Mouse (Mus musculus) left cerebral cortex, adult 11 months (tissue): Measurements from ENCODE around the gene Crisp4.

ENCODE experiments used
- DNase-seq: peaks from one replicate; pipeline ENCODE4 v3.0.0; 2022; ENCODE audit warnings: low spot score

Gene Crisp4

GRCm38 (mm10) chr1:18145802-18146201, at the start of gene Crisp4:
TSS of gene Crisp4 (minus strand) at chr1:18145902.
- DNase-seq, result no peak

- no peak for DNase-seq
Observed at GRCm38 (mm10) chr1:18191719-18192118, 46.0 kb upstream of the Crisp4 start.

GRCm38 (mm10) chr1:18190714-18191712, 45.3 kb upstream of the Crisp4 start:
- no peak for DNase-seq

- peak; percentile 1 for DNase-seq
Observed at GRCm38 (mm10) chr1:18181167-18181566, 35.5 kb upstream of the Crisp4 start.

DNA sequence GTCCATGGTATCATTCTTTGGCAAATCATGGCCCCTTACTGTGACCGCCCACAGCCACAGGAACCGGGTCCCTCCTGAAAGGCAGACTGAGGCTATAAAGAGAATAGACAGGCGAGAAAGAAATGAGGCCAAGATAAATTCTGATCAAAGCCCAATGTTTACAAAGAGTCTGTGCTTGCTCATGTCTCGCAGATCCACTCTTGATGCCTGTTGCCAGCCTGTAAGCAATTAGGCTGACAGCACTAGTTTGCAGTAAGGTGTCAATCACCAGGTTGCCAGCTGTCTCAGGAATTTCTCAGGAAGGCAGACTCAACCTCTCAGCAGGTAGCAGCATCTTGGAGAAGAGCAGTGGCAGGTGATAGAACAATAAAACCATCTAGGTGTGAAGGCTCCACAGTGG, 24.9 kb upstream of the Crisp4 start:
- no peak for DNase-seq

DNA sequence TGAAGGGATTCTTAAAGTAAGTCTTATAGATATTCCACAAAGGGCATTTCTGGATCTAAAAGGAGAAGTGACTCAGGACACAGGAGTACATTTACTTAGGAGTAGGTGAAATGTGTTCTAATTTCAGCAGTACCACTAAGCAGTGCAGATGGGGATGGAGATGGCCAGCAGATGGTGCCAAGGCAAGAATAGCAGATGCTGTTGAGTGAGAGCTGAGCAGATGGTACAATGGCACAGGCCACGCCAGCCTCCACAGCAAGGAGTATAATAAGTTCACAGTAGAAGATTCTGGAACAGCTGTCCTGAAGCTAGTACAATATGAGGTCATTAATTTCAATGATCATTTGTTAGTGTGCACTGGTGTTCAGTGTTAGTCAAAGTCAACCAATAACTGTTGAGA, 22.6 kb upstream of the Crisp4 start:
- peak; percentile 57 for DNase-seq

DNA sequence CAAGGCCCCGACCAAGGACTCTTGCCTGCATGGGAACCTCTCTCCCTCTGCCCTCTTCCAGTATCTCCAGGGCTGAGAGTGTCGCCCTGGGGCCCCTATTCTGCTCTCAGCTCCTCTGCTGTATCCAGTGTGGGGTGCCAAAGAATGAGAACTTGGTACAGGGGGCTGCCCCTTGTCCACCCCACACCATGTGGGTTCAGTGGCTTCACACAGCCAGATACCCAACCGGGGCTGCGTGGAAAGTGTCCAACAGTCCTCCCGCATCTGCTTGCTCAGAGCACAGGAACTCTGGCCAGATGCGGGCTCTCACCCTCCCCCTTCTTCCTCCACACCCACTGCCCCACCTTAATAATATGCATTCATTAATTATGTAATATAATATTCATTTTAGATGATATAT, 13.4 kb upstream of the Crisp4 start:
- no peak for DNase-seq

- no peak for DNase-seq
Observed at GRCm38 (mm10) chr1:18148211-18148610, 2.5 kb upstream of the Crisp4 start.

- no peak for DNase-seq
Observed at GRCm38 (mm10) chr1:18131691-18132090, 14.0 kb downstream of the Crisp4 start.

GRCm38 (mm10) chr1:18129983-18130382, 15.7 kb downstream of the Crisp4 start:
- no peak for DNase-seq

DNA sequence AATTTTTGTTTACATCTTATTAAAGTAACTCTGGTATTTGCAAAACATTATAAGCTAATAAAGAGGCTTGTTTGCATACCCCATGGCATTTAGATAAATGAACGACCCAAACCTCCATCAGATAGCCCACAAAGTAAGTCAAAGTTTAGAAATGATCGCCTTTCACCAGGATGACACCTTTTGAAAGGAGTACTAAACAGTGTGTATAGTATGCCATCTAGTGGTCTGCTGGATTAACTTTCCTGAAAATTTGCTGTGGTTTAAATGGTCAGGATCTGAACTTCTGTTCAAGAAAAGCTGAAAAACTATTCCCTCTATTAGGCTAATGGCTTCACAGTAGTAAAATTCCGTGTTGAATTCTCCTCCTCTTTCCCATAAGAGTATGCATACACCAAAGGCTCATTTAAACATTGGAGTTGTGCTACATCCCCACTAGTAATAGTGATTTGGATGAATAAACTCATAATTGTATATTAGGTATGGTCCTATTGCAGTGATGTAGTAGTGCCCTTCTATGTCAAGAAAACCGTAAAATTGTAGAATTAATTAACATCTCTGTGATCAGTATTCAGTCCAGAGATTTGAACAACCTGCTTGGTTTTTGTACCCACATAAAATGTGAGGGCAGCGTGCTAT, 38.9 kb downstream of the Crisp4 start:
- no peak for DNase-seq

GRCm38 (mm10) chr1:18105866-18106529, 39.7 kb downstream of the Crisp4 start:
- DNase-seq, result peak; percentile 32

DNA sequence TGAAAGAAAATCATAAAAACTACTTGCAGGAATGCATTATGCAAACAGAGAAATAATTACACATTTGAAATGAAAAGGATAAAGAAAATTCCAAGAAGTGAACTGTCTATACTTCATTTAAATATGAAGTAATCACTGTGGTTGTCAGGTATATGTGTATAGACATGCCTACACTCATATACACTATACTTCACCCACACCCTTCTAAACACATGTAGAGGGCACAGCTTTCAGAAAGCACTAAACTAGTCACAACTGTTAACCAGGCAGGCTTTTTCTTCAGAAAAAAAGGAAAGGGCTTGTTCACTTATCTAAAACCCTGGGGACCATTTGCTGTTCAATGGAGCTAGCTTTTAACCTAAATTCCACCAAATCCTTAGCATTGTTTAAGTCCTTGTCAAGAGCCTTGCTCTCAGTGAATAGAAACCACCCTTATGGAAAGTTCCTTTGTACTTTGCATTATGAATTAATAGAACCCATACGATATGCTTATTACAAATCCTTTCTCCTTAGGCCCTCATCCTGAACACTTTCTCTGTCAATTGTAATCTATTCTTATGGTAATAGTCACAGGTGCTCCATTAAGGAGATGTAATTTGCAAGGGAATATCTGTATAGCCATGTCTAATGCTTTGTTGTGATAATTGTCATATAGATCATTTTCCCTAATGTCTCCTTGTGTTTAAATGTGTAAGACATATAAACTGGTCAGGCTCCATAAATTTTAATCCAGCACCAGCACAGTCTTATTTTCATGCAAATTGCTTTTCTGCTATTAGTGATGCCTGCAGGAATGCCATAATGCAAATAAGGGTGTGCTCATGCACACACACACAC, 40.5 kb downstream of the Crisp4 start:
- DNase-seq, result no peak
